Mouse (Mus musculus) activated CD4-positive, CD25-positive, alpha-beta regulatory T cell, adult 4 months (primary cell): ENCODE measurements around the gene Ush2a. TPM values are rescaled to one million over a fixed set of nuclear protein-coding genes. Genes with fewer than 3 reads are reported as not detected.

Source experiments
- ATAC-seq: one replicate; pipeline ENCODE4 v1.8.0; 2017
- polyA plus RNA-seq, 2 experiments: library from polyadenylated mRNA; unstranded; fragments of 100-300 nt; shearing (Covaris generic); gene quantifications; one replicate each; pipeline ENCODE4 v1.2.1; 2017

Gene Ush2a
- polyA plus RNA-seq, 2 experiments from 2014 or later = 0.08 TPM; not detected in 1

DNA sequence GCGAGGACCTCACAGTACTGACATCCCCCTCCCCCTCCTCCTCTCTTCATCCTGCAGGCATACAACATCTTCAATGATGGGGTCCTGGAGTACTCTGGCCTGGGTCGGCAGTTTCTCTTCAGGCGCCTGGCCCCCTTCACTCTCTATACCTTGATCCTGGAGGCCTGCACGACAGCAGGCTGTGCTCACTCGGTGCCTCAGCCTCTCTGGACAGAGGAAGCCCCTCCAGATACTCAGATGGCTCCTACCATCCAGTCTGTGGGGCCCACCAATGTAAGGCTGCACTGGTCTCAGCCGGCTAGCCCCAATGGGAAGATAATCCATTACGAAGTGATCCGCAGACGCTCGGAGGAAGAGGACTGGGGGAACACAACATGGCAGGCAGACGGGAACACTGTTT is 648.8 kb downstream of the Ush2a start:
- no peak for ATAC-seq

DNA sequence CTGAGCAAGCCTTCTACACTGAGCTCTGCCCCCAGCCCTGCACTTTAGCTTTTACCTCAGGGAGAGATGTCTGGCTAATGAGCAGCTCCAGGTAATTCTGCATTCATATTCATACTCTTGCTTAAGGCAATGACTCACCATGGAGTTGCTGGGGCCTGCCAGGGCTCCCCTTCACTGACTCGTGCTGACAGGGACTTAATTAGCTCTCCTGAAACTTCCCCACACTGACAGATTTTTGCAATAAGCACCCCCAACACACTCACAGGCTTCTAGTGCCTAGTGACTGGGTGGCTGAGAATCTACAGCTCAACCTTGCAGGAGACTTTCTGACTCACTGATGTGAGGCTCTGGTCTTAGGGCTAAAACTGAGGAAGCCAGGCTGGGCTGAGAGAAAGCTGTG is 658.1 kb downstream of the Ush2a start:
- no peak for ATAC-seq

DNA sequence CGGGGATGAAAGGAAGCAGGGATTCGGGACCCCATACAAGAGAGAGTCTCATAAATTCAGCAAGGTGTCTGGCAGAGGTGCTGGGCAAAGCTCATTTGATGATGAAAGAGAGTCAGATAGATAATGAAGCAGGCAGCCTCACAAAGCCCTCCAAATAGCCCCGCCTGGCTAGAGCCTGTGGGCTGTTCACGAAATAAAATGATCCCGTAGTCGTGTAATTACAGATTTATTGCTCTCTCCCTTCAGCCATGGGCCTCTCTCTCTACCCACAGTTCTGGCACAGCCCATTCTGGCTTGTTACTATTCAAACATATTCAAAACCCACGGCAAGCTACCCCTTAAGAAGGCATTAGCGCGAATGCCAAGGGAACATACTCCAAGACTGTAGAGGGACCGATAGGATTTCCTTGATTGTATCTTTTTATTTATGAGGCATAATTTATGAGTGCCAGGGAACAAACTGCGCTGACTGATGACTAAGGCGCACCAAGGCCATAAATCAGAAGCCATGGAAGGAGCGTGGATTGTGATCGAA is 675.5 kb downstream of the Ush2a start:
- ATAC-seq = no peak

DNA sequence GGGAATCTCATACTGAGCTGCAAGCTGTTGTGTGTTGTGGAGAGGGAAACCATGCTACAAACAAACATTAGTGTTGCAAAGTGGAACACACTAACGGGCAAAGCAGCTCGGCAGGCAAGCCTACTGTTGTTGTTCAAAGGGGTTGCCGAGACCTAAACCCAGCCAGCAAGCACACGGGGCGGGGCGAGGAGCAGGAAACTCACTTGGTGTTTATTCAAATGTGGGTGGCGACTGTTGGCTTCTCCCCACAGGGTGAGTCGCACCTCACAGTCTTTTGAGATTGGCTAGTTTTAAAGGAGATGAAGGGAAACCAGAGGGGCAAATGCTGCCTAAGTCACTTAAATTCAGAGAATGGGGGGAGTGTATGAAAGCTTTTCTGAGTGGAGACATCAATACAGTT is 683.5 kb downstream of the Ush2a start:
- ATAC-seq = no peak

DNA sequence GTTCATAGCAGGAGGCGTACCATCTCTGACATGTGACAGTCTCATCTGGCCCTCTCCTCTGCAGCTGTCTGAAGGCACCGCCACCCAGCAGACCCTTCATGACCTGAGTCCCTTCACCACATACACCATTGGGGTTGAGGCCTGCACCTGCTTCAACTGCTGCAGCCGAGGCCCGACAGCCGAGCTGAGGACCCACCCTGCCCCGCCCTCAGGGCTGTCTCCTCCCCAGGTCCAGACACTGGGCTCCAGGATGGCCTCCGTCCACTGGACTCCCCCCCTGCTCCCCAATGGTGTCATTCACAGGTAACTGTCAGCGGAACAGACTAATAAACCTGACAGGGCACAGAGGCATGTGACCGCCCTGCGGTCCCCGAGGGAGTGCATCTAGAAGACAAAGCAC is 685.0 kb downstream of the Ush2a start:
- no peak for ATAC-seq

DNA sequence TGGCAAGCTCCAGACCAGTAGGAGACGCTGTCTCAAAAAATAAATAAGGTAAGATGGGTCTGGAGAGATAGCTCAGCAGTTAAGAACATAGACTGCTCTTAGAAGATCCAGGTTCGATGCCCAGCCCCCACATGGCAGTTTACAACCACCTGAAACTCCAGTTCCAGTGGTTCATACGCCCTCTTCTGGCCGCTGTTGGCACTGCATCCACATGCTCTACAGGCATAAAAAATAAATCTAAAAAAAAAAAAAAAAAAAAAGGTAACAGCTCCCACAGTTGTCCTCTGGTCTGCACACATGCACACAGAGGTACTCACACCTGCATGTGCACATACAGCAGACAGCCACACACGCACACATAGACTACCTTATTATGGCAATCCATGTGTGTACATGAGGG is 686.0 kb downstream of the Ush2a start:
- no peak for ATAC-seq

DNA sequence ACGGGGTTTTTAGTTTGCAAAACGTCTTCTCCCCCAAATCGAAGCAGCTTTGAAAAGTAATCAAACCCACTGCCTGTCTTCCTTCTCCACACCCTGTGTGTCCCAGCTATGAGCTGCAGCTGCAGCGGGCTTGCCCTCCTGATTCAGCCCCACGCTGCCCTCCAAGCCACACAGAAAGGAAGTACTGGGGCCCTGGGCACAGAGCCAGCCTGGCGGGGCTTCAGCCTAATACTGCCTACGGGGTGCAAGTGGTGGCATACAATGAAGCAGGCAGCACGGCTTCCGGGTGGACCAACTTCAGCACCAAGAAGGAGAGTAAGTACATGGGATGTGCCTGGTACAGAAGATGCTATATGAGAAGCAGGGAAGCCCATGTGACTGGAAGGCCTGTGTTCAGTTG is 686.5 kb downstream of the Ush2a start:
- ATAC-seq = no peak

DNA sequence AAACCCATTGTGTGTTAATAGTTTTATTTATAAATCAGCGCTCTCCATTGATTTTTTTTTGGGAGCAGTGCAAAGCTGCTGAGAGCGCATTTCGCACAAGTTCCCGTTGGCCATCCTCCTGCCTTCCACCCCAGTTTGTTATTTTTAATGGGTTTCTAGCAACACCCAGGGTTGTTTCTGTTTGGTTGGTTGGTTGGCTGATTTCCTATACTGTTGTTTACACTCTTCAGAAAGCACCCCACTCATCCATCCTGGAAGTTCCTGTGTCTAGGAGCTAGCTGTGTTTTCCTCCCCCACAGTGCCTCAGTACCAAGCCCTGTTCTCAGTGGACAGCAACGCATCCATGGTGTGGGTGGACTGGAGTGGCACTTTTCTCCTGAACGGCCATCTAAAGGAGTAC is 689.3 kb downstream of the Ush2a start:
- no peak for ATAC-seq

DNA sequence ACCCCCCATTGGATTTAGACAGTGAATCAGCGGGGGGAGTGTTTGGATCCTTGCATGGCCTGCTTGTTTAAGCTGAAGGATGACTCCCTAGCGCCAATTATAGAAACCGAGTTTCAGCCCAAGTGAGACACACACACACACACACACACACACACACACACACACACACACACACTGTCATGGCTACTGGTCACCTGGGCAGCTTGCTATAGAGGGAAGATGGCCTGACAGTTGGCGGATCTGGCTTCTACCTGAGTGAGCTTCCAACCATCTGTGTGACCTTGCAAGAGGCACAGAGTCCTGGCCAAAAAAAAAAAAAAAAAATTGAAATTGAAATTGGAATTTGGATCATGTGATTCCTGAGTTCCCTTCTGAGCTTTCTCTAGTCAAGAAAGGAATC is 690.7 kb downstream of the Ush2a start:
- ATAC-seq = no peak

DNA sequence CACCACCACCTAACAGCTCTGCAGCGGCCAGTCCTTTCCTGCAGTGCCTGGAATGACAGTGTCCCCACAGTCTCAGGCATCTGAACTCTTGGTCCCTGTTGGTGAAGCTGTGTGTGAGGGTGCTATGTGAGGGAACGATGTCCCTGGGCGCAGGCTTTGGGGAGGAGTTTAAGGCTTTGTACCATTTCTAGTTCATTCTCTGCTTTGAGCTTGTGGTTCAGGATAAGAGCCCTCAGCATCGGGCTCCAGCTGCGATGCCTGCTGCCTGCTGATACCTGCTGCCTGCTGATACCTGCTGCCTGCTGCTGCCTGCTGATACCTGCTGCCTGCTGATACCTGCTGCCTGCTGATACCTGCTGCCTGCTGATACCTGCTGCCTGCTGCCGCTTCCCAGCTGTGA is 711.3 kb downstream of the Ush2a start:
- ATAC-seq = no peak

DNA sequence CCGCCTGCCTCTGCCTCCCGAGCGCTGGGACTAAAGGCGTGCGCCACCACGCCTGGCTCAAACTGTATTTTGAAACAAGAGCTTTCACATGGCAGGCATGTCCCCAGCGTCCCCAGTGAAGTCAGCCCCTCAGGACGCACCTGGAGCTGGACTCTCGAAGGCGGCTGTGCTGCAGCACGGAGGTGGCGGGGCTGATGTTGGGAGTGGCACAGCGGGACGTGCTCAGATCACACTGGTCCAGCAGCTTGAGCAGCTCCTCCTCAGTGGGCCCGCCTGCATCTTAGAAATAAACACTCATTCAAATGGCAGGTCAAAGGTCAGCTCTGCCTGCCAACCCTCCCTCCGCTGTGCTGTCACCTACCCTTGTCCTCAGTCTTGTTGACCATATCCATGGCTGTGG is 712.1 kb downstream of the Ush2a start:
- no peak for ATAC-seq

DNA sequence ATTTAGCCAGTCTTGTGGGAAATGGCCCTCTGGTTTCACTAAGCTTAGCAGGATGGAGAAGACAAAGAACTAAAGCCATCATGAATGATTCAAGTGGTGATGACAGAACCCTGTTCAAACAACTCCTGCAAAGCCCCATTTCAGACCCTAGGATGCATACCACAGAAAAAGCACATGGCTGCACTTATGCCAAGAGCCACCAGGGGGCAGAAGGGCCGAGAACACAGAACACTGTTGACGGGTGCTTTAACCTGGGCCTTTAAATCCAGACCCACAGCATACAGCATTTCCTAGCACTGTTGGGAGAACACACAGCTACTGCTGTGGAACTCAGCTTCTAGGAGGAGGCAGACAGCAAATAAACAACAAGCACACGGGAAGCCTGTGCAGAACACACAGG is 718.2 kb downstream of the Ush2a start:
- peak; percentile 91 for ATAC-seq

DNA sequence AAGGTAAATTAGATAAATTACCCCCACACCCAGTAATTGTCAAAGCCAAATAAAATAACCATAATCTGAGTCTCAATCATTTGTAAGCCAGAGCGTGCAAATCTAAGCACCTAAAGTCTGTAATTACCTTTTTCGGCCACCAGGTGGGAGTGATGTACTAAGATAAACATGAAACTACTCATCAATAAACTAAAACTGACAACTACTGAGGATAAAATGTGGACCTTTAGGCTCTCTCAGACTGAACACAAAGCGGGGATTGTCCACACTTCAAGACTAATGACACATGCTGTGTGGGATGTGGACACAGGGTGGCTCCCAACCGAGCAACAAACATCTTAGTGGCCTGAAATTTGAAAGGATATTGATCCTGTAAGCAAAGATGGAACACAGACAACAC is 731.4 kb downstream of the Ush2a start:
- ATAC-seq = peak; percentile 75

DNA sequence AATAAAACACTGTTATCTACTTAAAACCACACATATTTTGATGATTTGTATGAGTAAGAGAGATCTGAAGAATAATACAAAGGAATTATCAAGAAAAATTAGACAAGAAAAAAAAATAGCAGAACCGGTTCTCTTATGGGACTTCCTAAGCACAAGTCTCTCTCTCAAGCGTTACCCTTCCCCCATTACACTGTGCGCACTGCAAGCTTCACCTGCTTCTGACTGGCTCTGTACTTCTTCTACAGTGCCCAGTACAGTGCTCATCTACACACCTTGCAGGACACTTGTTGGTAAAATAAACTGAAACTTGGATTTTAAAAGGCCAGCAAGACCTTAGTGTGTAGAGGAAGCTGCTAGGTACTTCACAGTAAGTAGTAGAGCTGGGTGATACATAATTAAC is 736.1 kb downstream of the Ush2a start:
- ATAC-seq = no peak

DNA sequence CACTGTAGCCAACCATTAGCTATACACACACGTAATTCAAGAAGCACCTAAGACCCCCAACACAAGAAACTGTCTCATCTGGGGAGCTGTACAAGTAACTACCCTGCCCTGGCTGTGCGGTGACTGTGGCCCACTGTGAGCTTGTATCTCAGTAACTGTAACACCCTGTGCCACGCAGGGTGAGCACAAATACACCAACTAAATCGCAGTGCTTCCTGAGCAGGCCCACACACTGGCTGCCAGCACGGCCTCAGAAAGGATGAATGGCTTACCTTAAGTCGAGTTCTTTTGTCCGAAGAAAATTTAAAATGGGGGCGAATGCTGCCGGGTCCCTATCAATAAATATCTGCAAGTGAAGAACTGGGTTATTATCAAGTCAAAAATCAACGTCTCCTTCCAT is 738.2 kb downstream of the Ush2a start:
- ATAC-seq = no peak

DNA sequence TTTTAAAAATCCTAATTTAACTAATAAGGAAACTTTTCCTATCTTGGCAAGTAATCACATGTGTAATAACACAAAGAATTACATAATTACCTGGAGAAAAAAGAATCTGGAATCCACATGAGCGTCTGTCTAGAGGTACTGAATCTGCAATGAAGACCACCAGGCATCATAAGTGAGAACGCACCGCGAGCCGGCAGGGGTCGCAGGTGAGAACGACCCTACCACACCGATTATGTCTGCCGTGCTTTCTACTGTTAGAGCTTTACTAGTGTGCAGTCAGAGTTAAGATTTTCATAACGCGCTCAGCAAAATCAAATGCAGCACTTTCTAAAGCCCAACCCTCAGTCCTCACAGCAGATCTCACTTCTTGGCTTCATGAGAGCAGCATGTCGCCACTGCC is 740.0 kb downstream of the Ush2a start:
- ATAC-seq = no peak

DNA sequence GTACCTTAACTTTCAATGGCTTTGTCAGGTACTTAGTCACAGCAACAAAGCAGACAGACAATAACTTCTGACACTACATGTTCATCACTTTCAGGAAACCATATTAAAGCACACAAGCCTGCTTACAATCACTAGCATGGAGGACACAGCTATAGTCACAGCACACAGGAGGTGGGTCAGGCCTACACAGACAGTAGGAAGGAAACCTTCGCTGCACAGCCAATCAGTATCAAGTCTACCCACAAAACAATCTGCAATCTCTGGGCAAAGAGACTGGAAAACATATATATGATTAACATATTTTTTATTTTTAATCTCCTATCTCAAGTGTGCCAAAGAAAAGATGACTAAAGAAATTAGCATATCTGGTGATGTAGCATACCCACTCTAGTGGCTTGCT is 743.0 kb downstream of the Ush2a start:
- no peak for ATAC-seq

DNA sequence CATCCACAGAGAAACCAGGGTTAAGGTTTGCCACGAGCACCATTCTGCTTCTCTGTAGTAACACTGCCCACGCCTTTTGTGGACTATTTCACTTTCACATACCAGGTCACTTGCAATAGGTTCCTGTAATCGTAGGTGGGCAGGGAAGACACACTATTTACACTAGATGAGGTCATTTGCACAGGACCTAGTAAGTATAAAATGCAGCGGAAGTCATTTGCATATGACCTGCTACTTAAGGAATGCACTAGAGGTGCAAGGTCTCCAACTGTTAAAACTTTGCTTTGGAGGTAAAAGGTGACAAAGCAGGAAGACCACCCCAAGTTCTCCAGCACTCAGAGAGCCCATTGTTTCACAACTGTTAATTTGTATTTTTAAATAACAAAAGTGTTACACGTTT is 744.4 kb downstream of the Ush2a start:
- no peak for ATAC-seq

DNA sequence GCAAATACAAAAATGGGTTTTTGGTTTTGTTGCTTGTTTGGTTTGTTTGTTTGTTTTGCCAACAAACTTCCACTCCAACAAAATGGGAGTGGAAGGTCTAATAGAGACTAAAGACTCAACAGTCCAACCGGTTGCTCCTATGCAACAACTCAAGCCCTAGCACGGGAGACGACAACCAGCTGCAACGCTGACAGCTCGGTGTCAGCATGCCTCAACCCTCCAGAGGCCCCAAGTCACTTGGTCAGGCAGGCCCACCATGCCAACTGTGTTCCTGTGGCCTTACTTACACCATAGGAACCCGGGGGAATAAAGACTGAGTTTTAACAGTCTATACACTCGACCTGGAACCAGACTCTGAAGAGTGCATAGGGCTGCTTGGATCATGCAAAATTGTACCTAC is 745.0 kb downstream of the Ush2a start:
- no peak for ATAC-seq

DNA sequence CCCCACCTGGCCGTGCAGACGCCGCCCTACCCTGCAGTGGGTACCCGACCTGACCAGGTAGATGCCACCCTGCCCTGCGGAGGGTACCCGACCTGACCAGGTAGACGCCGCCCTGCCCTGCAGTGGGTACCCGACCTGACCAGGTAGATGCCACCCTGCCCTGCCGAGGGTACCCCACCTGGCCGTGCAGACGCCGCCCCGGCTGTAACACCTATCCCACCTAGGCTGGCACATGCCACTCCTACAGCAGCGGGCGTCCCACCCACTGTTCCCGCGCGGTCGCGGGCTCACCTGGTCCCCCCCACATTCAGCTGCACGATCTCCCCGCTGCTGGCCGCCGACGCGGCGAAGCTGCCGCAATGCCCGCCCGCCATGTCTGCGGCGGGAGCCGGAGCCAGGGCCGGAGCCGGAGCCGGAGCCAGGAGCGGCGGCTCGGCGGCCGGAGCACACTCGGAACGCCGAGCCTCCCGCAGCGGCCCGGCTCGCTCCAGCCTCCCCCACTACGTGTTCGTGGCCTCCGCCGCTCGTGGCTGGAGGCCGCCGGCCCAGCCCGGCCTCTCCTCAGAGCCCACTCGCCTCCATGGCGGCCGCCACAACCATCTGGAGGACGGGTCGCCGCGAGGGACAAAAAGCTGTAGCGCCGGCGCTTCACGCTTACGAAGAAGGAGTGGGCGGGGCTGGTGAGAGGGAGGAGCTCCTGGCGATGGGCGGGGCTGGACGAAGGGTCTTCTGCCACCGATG is 745.6 kb downstream of the Ush2a start, which contains the start of gene Kctd3:
TSS of gene Kctd3 (minus strand) at position 603 of the 741 bp plus-strand sequence.
- ATAC-seq = peak; percentile 82

DNA sequence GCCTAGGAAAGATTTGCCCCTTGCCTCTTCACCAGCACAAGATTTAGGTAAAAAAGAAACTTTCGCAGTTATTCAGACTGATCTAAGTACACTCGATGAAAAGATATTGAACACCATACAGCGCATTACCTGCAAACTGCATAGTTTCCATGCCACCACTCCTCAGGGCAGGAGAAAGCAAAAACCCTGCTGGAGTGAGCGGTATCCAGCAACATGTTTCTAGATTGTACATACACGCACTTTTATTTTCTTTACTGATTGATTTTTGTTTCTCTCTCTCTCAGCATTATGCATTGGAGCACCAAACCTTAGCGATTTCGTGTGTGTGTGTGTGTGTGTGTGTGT is 746.1 kb downstream of the Ush2a start:
- ATAC-seq = peak; percentile 41

DNA sequence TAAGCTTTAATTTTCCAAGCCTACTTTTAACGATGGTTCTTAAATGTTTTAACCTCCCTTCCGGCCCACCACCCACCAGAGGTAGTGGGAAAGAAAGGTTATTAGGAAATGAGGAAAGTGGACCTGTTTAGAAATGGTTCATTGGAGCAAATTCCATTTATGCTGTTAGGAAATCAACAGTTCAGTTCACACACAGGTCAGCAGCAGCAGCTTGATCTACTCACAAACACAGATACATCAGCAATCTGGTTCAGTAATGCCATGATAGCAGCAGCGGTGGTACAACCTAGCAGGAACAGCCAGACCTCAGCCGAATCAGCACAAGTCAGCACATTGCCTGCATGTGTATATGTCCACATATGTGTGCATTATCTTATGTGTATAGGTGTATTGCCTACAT is 748.8 kb downstream of the Ush2a start:
- no peak for ATAC-seq

DNA sequence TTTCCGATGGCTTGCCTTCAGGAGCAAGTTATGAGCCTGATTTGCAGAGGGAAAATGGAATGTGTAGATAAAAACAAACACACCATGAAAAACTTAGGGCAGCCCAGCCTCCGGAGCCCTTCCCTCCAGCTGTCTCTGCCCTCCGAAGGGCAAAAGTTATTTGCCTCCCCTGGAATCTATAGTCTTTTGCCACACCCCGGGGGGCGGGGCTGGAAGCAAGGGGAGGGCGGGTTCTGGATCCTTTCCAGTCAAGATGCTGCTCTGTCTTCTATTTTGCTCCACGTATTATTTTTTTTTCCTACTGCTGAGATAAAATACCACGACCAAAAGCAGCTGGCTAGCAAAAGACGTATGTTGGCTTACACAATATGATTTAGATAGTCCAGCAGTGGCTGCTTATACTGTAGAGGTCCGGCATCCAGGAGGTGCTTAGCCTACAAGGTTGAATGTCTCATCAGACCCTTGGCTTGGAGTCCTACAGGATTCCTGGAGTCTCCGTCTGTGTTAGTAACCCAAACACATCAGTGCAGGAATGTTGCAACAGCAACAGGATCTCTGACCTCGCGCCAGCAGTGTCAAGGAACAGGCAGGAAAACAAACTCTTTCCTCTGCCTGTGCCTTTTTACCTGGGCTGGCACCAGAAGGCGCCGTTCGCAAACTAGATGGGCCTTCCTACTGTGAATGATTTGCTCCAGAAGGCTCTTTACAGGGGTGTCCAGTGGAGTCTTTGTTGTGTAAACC is 751.2 kb downstream of the Ush2a start:
- ATAC-seq = no peak

DNA sequence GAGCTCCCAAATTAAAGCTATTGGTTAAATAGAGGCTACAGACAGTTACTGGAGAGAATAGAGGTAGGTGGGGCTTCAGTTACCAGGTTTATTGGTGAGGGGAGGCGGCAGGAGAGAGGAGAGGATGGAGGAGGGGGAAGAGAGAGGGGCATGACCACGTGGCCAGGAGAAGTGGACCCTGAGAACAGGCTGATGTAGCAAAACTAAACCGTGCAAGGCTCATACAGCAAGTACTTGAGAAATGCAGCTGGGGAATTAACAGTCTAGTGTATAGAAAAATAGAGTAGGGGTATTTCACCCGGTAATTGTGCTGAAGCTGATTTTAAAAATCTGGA is 751.7 kb downstream of the Ush2a start:
- ATAC-seq = no peak
